Mouse (Mus musculus) ES-E14 (cell line): Measurements from ENCODE around the gene 1520401A03Rik.

Experiments
- CHD2 ChIP-seq: IDR thresholded peaks from 2 replicates; pipeline ENCODE4 v1.6.1; 2014; ENCODE audit warnings: mild to moderate bottlenecking, low read depth, low read length, inconsistent platforms
- HCFC1 ChIP-seq: IDR thresholded peaks from 2 replicates; pipeline ENCODE4 v1.6.1; 2012; ENCODE audit warnings: low read length, inconsistent platforms, borderline replicate concordance; ENCODE audit not compliant: insufficient read depth
- MAFK ChIP-seq: IDR thresholded peaks from 2 replicates; pipeline ENCODE4 v1.6.1; 2014; ENCODE audit warnings: mild to moderate bottlenecking, low read depth, low read length, inconsistent platforms; ENCODE audit not compliant: insufficient read depth
- ZC3H11A ChIP-seq: IDR thresholded peaks from 2 replicates; pipeline ENCODE4 v1.6.1; 2012; ENCODE audit warnings: low read depth, mild to moderate bottlenecking, inconsistent platforms, low read length, borderline replicate concordance
- ZNF384 ChIP-seq: IDR thresholded peaks from 2 replicates; pipeline ENCODE4 v1.6.1; 2012; ENCODE audit warnings: low read depth, low read length, inconsistent platforms

GRCm38 (mm10) chr17:23761155-23761554 lies 38.6 kb upstream of the 1520401A03Rik start:
- TF ChIP-seq HCFC1 (no peak), CHD2 (no peak), MAFK (peak; percentile 94), ZNF384 (no peak), ZC3H11A (no peak)
